7 mouse cellular contexts compared by ENCODE assay signal in the genomic region with DNA sequence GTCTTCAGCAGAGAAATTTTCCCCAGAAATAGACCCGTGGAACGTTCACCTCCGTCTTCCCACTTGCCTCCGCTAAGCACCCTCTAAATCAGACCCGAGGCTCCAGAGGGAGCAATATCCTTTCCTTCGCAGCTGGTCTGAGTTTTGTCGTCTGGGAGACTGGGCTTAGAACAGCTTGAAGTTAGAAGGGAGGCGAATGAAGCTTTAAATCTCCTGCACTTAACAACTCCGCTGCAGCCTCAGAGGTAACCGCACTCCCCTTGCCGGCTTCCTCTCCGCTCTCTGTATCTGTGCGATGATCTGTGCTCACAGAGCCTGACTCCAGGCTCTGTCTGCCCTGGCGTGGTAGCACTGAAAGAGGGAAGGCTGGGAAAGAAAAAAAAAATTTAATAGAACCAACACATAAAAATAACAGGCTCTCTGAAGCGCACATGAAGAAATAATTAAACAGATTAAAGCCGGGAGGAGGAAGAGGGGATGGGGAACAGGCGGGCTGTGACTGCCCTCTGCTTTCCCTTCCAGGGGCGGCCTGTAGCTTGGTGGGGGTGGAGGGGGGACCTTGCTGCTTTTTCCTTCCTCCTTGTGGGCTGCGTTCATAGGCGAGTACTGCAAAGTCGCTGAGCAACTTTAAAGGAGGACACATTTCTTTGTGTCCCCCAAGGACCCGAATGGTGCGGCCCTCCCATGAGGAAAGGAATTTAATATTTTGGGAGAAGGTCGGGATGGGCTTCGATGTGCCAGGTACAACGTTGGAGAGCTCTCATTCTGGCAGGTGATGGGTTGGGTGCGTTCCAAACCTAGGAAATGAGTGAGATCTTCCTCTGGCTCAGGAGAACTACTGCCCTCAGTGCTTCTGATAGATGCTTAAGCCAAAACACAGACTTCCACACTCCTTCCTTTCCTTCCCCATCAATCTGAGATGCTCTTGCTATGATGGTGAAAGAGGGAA.
DNase-seq lines count a peak whose midpoint lies in the region; ATAC-seq and TF ChIP-seq lines count a peak whose summit lies in the region.

No protein-coding gene starts in this region.

- 11% methylated on average over 27 of the region's 27 CpGs for WGBS in forebrain, embryonic 13.5 days
- WGBS in limb, embryonic 15.5 days, result 4% methylated on average over 27 of the region's 27 CpGs

- no peak for TF ChIP-seq POLR2A in ES-Bruce4 (IDR thresholded peaks at IDR 0.05; ENCODE audit: insufficient read depth, low read length)

- peaks cover 3% of the 10 kb centered on the region; the same call in 1 of the 2 replicates for H3K27me3 ChIP-seq in ES-Bruce4 (ENCODE audit: control insufficient read depth, insufficient read depth, low read length, poor library complexity, severe bottlenecking)
- peaks cover 34% of the 10 kb centered on the region for H3K27me3 ChIP-seq in forebrain, embryonic 13.5 days
- H3K27me3 ChIP-seq in limb, embryonic 15.5 days, result 0 out of 2 replicates have a peak, but pooled peaks cover 3% of the 10 kb centered on the region

- no peaks in the 10 kb centered on the region for H3K4me1 ChIP-seq in ES-Bruce4 (ENCODE audit: control insufficient read depth, insufficient read depth, low read length)
- H3K4me1 ChIP-seq in forebrain, embryonic 13.5 days, result peaks cover 11% of the 10 kb centered on the region; the same call in 1 of the 2 replicates
- peaks cover 20% of the 10 kb centered on the region for H3K4me1 ChIP-seq in limb, embryonic 15.5 days

- H3K27ac ChIP-seq in ES-Bruce4 (ENCODE audit: insufficient read depth, low read length), result no peak overlapping the region
- no peak overlapping the region for H3K27ac ChIP-seq in forebrain, embryonic 13.5 days
- peak overlapping the region; percentile 81 for H3K27ac ChIP-seq in limb, embryonic 15.5 days

- H3K36me3 ChIP-seq in ES-Bruce4 (ENCODE audit: control insufficient read depth, insufficient read depth, low read length, poor library complexity, severe bottlenecking), result no peaks in the 10 kb centered on the region
- H3K36me3 ChIP-seq in forebrain, embryonic 13.5 days (ENCODE audit: poor library complexity, severe bottlenecking), result no peaks in the 10 kb centered on the region
- H3K36me3 ChIP-seq in limb, embryonic 15.5 days, result no peaks in the 10 kb centered on the region

- peak overlapping the region; percentile 40 for H3K9ac ChIP-seq in ES-Bruce4 (ENCODE audit: low read depth, poor library complexity, severe bottlenecking)
- no peak overlapping the region for H3K9ac ChIP-seq in forebrain, embryonic 13.5 days
- no peak overlapping the region for H3K9ac ChIP-seq in limb, embryonic 15.5 days

- H3K4me2 ChIP-seq in forebrain, embryonic 13.5 days, result peak overlapping the region; percentile 41
- peak overlapping the region; percentile 43 for H3K4me2 ChIP-seq in limb, embryonic 15.5 days

- no peak for TF ChIP-seq CTCF in ES-Bruce4 (IDR thresholded peaks at IDR 0.05; ENCODE audit: low read depth, low read length)

- TF ChIP-seq EP300 in ES-Bruce4 (IDR thresholded peaks at IDR 0.05; ENCODE audit: insufficient read depth, low read depth, low read length), result no peak

- no peaks in the 10 kb centered on the region for H3K9me3 ChIP-seq in ES-Bruce4 (replicated peaks; ENCODE audit: control insufficient read depth, insufficient read depth, low read length, poor library complexity, severe bottlenecking)
- H3K9me3 ChIP-seq in forebrain, embryonic 13.5 days (replicated peaks), result no peaks in the 10 kb centered on the region; the same call in 1 of the 2 replicates
- H3K9me3 ChIP-seq in limb, embryonic 15.5 days, result no peaks in the 10 kb centered on the region

- 0 out of 2 replicates have a peak overlapping the region, but pooled peaks have one; percentile 16 for H3K4me3 ChIP-seq in ES-Bruce4 (ENCODE audit: low read depth, low read length)
- H3K4me3 ChIP-seq in forebrain, embryonic 13.5 days, result no peak overlapping the region
- peak overlapping the region; percentile 19 for H3K4me3 ChIP-seq in limb, embryonic 15.5 days

- no peak for ATAC-seq in forebrain, embryonic 13.5 days
- peak; percentile 62; the same call in 1 of the 2 replicates for ATAC-seq in limb, embryonic 15.5 days (ENCODE audit: insufficient number of reproducible peaks, low FRiP score, low TSS enrichment, low read depth)

- peak; percentile 62 for DNase-seq in brain, adult 2 months (ENCODE audit: low read depth, low spot score)
- DNase-seq in retina, postnatal 1 day, result peak; percentile 47
- DNase-seq in adrenal gland, postnatal 4 days (ENCODE audit: low spot score in 2 of 2), result no peak
- no peak for DNase-seq in ovary, postnatal 10 days (ENCODE audit: low spot score)

Comparison
In these comparisons a context has a peak if more than half of its experiments do, and no peak if none do; other contexts are left out.
1. DNase-seq: peak in brain, adult 2 months (single experiment) and retina, postnatal 1 day (single experiment); none in adrenal gland, postnatal 4 days (0 of 2) and ovary, postnatal 10 days (single experiment).